Mouse (Mus musculus) intestine, postnatal 0 days (tissue): ENCODE measurements around the gene Ap5z1. TPM values are rescaled to one million over a fixed set of nuclear protein-coding genes. Genes with fewer than 3 reads are reported as not detected.
A peak's percentile ranks its signal among the peaks of the same experiment; 100 is the strongest.

Experiments used
- ATAC-seq: fragments of 200-750 bp; cut with Nextera tagmentation; 2 replicates; pipeline ENCODE4 v1.8.0; 2017; ENCODE audit warnings: mild to moderate bottlenecking, moderate TSS enrichment, moderate library complexity
- H3K27ac ChIP-seq: fragments of 300-500 bp; sonication (generic); 2 replicates; pipeline ENCODE4 v1.5.1; 2014; ENCODE audit warnings: mild to moderate bottlenecking, low read depth, low read length, moderate library complexity
- H3K27me3 ChIP-seq: fragments of 300-500 bp; sonication (generic); replicated peaks from 2 replicates; pipeline ENCODE4 v1.6.1; 2014; ENCODE audit warnings: low read length, mixed read lengths; ENCODE audit not compliant: control insufficient read depth, insufficient read depth
- H3K36me3 ChIP-seq: fragments of 300-500 bp; sonication (generic); 2 replicates; pipeline ENCODE4 v1.6.1; 2014; ENCODE audit warnings: mild to moderate bottlenecking, moderate library complexity; ENCODE audit not compliant: control insufficient read depth, insufficient read depth
- H3K4me1 ChIP-seq: fragments of 300-500 bp; sonication (generic); replicated peaks from 2 replicates; pipeline ENCODE4 v1.6.1; 2014; ENCODE audit warnings: antibody characterized with exemption, low read length, mixed read lengths; ENCODE audit not compliant: control insufficient read depth, insufficient read depth
- H3K4me2 ChIP-seq: fragments of 300-500 bp; sonication (generic); replicated peaks from 2 replicates; pipeline ENCODE4 v1.6.1; 2014; ENCODE audit warnings: low read depth, mild to moderate bottlenecking, moderate library complexity
- H3K4me3 ChIP-seq: fragments of 300-500 bp; sonication (generic); 2 replicates; pipeline ENCODE4 v1.5.1; 2014; ENCODE audit warnings: low read depth, low read length
- H3K9ac ChIP-seq: fragments of 300-500 bp; sonication (generic); 2 replicates; pipeline ENCODE4 v1.6.1; 2014; ENCODE audit warnings: mild to moderate bottlenecking, low read depth, low read length
- H3K9me3 ChIP-seq: fragments of 300-500 bp; sonication (generic); 2 replicates; pipeline ENCODE4 v1.6.1; 2016; ENCODE audit warnings: mixed run types; ENCODE audit not compliant: control insufficient read depth
- CTCF ChIP-seq: sonication (generic); IDR thresholded peaks from 2 replicates; pipeline ENCODE4 v1.5.1; 2016; ENCODE audit warnings: low read depth, mild to moderate bottlenecking, control low read depth, antibody characterized with exemption, moderate library complexity
- WGBS: fragments of 180-500 bp; shearing (Covaris S2); extraction: QIAGEN DNeasy Blood & Tissue Kit; methylation state at CpG from one replicate; pipeline ENCODE4 v1.1.7; 2014; 5-methylcytosine and 5-hydroxymethylcytosine counted together
- polyA plus RNA-seq: library from polyadenylated mRNA; unstranded; fragments of >200 nt; fragmentation: Nextera tagmentation; extraction: Ambion mirVana; gene quantifications from 2 replicates; pipeline ENCODE4 v1.2.1, GENCODE M21; 2015

The Ap5z1 gene
- polyA plus RNA-seq, 1 experiment from 2014 or later: 9.0 TPM

DNA sequence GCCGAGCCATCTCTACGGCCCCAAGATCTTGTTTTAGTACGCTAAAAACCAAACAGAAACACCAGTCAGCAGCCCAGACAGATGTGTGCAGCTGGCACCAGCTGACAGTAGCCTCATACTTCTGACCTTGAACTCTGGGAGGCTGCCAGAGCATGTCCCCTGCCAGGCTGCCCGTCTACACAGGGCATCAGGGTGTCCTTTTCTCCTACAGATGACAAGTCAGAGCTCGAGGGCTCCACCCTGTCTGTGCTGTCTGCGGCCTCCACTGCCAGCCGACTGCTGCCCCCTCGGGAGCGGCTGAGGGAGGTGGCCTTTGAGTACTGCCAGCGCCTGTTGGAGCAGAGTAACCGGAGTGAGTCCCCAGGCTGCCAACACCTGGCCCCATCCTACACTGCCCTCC is 6.1 kb downstream of the Ap5z1 start:
- Histone ChIP-seq H3K36me3 (peaks cover 52% of the 10 kb centered on the region), H3K9ac (no peak overlapping the region), H3K9me3 (no peaks in the 10 kb centered on the region), H3K4me3 (no peak overlapping the region), H3K27ac (no peak overlapping the region), H3K4me2 (no peak overlapping the region), H3K4me1 (peaks cover 2% of the 10 kb centered on the region; the same call in 1 of the 2 replicates), H3K27me3 (no peaks in the 10 kb centered on the region)
- WGBS: 83% methylated on average over 11 of the region's 11 CpGs
- TF ChIP-seq CTCF: no peak
- no peak for ATAC-seq

DNA sequence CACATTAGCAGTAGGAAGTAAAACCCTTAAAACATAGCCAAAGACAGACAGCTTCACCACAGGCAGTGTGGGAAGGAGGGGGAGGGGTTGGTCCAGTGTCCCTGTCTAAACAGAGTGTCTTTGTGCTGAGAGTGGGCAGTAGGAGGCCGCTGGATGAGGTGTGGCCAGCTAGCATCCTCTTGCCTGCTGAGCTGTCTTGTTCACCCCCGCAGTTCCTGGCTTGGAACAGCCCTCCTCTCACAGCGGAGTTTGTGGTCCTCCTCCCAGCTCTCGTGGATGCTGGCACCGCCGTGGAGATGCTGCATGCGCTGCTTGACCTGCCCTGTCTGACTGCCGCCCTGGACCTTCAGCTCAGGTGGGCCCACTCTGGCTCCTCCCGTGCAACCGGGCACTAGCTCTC is 10.0 kb downstream of the Ap5z1 start:
- 57% methylated on average over 10 of the region's 10 CpGs for WGBS
- Histone ChIP-seq H3K9ac (no peak overlapping the region), H3K27ac (no peak overlapping the region), H3K36me3 (peaks cover 46% of the 10 kb centered on the region; the same call in 1 of the 2 replicates), H3K27me3 (no peaks in the 10 kb centered on the region), H3K4me1 (no peaks in the 10 kb centered on the region), H3K9me3 (no peaks in the 10 kb centered on the region), H3K4me3 (no peak overlapping the region), H3K4me2 (no peak overlapping the region)
- no peak for TF ChIP-seq CTCF
- ATAC-seq: no peak

GRCm38 (mm10) chr5:142475669-142476068 is 11.9 kb downstream of the Ap5z1 start:
- ATAC-seq: no peak
- no peak overlapping the region for H3K9ac ChIP-seq
- no peak overlapping the region for H3K27ac ChIP-seq
- H3K4me3 ChIP-seq: no peak overlapping the region
- no peaks in the 10 kb centered on the region for H3K4me1 ChIP-seq
- no peak overlapping the region for H3K4me2 ChIP-seq
- no peaks in the 10 kb centered on the region for H3K9me3 ChIP-seq
- no peak for TF ChIP-seq CTCF
- WGBS: 79% methylated on average over 7 of the region's 7 CpGs
- H3K27me3 ChIP-seq: no peaks in the 10 kb centered on the region
- H3K36me3 ChIP-seq: peaks cover 29% of the 10 kb centered on the region; the same call in 1 of the 2 replicates

GRCm38 (mm10) chr5:142477346-142477745 is 13.6 kb downstream of the Ap5z1 start:
- Histone ChIP-seq H3K9me3 (no peaks in the 10 kb centered on the region), H3K9ac (no peak overlapping the region), H3K4me1 (no peaks in the 10 kb centered on the region), H3K27ac (no peak overlapping the region), H3K4me3 (no peak overlapping the region), H3K4me2 (no peak overlapping the region), H3K27me3 (no peaks in the 10 kb centered on the region), H3K36me3 (peaks cover 20% of the 10 kb centered on the region; the same call in 1 of the 2 replicates)
- TF ChIP-seq CTCF: no peak
- 86% methylated on average over 12 of the region's 12 CpGs for WGBS
- no peak for ATAC-seq

DNA sequence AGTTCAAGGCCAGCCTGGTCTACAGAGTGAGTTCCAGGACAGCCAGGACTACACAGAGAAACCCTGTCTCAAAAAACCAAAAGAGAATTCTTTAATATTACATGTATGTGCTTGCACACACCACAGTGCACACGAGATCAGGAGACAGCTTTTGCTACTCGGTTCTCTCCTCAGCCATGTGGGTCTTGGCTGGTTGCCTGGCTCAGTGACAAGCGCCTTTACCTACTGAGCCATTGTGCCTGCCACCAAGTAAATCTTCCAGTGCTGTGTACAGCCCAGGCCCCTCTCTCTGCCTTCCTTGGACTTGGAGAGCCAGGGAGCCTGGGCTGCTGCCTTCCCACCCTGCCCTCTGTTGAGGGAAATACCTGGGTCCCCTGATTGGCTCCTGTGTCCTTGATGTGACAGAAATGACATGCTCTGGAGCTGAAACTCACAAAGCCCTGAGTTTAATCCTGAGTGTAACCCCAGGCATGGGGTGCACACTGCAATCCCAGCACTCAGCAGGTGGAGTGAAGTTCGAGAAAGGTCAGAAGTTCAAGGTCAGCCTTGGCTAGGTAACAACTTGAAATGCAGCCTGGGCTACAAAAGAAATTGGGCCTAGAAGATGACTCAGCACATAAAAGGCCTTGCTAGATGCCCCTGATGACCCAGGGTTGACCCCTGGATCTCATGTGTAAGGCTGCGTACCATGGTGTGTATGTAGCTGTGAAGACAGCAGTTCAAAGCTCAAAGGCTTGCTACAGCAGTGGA is 14.3 kb downstream of the Ap5z1 start:
- Histone ChIP-seq H3K36me3 (peaks cover 19% of the 10 kb centered on the region; the same call in 1 of the 2 replicates), H3K9me3 (no peaks in the 10 kb centered on the region), H3K4me1 (no peaks in the 10 kb centered on the region), H3K4me2 (no peak overlapping the region), H3K9ac (no peak overlapping the region), H3K27ac (no peak overlapping the region), H3K27me3 (no peaks in the 10 kb centered on the region), H3K4me3 (no peak overlapping the region)
- ATAC-seq: no peak
- WGBS: 87% methylated on average over 5 of the region's 5 CpGs
- no peak for TF ChIP-seq CTCF

DNA sequence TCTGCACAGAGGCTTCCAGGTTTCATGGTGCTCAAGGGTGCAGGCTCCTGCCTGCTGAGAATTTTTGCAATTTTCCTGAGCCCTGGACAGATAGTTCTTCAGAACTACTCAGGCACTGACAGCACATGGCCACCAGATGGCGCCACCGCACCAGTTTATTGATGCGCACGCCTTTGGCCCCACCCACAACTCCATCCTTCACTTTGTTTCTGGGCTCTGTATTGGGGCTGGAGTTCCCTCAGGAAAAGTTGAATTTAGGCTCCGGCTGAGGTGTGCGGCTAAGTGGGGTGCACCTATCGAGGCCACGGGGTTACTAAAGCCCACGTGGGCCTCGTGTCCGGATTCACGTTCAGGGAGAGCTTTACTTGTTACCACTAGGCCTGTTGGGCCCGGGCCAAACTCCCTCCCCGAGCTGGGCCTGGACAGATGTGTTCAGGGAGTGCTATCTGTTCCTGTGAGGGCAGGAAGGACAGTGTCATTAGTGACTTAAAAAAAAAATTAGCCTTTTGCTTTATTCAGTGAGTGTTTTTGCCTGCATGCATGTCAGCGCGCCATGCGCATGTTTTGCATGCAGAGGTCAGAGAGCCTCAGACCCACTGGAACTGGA is 15.2 kb downstream of the Ap5z1 start:
- ATAC-seq: peak; percentile 31
- H3K4me3 ChIP-seq: no peak overlapping the region
- no peak overlapping the region for H3K27ac ChIP-seq
- 31% methylated on average over 17 of the region's 17 CpGs for WGBS
- H3K4me2 ChIP-seq: peak overlapping the region; percentile 35
- H3K9ac ChIP-seq: no peak overlapping the region
- H3K36me3 ChIP-seq: peaks cover 17% of the 10 kb centered on the region; the same call in 1 of the 2 replicates
- no peaks in the 10 kb centered on the region for H3K9me3 ChIP-seq
- peak; percentile 95 for TF ChIP-seq CTCF
- H3K27me3 ChIP-seq: no peaks in the 10 kb centered on the region
- no peaks in the 10 kb centered on the region for H3K4me1 ChIP-seq
